Mouse (Mus musculus): ENCODE data around the gene Slain1.

- TF ChIP-seq POLR2A (IDR thresholded peaks at IDR 0.05; ENCODE audit: control insufficient read depth, low read depth, low read length) (no peak), CTCF (IDR thresholded peaks at IDR 0.05; ENCODE audit: control insufficient read depth, insufficient read depth, insufficient replicate concordance, low read depth, low read length) (no peak)
Measured at GRCm38 (mm10) chr14:103649302-103649701, 726 bp upstream of the Slain1 start.

Measured in testis, adult 2 months (tissue).